Mouse (Mus musculus): ENCODE results near the gene Tbx2.

GRCm38 (mm10) chr11:85889056-85889729 is 56.8 kb downstream of the Tbx2 start:
- TF ChIP-seq TCF12 (IDR thresholded peaks at IDR 0.05; ENCODE audit: insufficient read depth, poor library complexity, severe bottlenecking) = no peak
- TF ChIP-seq E2F4 (IDR thresholded peaks at IDR 0.05; ENCODE audit: insufficient read depth) = no peak
- no peak for TF ChIP-seq POLR2A (IDR thresholded peaks at IDR 0.05; ENCODE audit: insufficient read length, low read depth)

Measured in myocyte (in vitro differentiated cells).